Mouse (Mus musculus) MEL (cell line): ENCODE data around the gene Dnmt3l. TPM values are rescaled to one million over a fixed set of nuclear protein-coding genes. Genes with fewer than 3 reads are reported as not detected.

Experiments used
- DNase-seq: peaks from one replicate; pipeline ENCODE4 v3.0.0; 2011; ENCODE audit warnings: low read depth, low spot score
- H3K27ac ChIP-seq: 2 replicates; pipeline ENCODE4 v1.5.1; 2012; ENCODE audit warnings: low read depth, mild to moderate bottlenecking, control low read depth, low read length, moderate library complexity; ENCODE audit not compliant: control insufficient read depth
- H3K27me3 ChIP-seq, 2 experiments: fragments of 150-350 bp in 1 of 2; sonication (generic) in 1 of 2; 2 replicates each; pipeline ENCODE4 v1.6.1; 2012; ENCODE audit warnings: low read length in 2 of 2, mild to moderate bottlenecking in 2 of 2, improper control_type of control experiment in 1 of 2, moderate library complexity in 1 of 2; ENCODE audit not compliant: insufficient read depth in 2 of 2, control insufficient read depth in 1 of 2
- H3K36me3 ChIP-seq, 2 experiments: 2 replicates each; pipeline ENCODE4 v1.6.1; 2012 to 2014; ENCODE audit warnings: low read length in 2 of 2, improper control_type of control experiment in 1 of 2, inconsistent platforms in 1 of 2, mild to moderate bottlenecking in 1 of 2; ENCODE audit not compliant: insufficient read depth in 2 of 2, control insufficient read depth in 1 of 2
- H3K4me1 ChIP-seq, 2 experiments: fragments of 150-350 bp in 1 of 2; sonication (generic) in 1 of 2; 2 replicates each; pipeline ENCODE4 v1.6.1; 2012; ENCODE audit warnings: low read length in 2 of 2, improper control_type of control experiment in 1 of 2, mild to moderate bottlenecking in 1 of 2; ENCODE audit not compliant: insufficient read depth in 2 of 2, control insufficient read depth in 1 of 2
- H3K4me3 ChIP-seq, 2 experiments: fragments of 150-350 bp in 1 of 2; sonication (generic) in 1 of 2; 2 replicates each; pipeline ENCODE4 v1.5.1; 2012; ENCODE audit warnings: low read depth in 2 of 2, low read length in 2 of 2, mild to moderate bottlenecking in 2 of 2, moderate library complexity in 2 of 2, control low read depth in 1 of 2, improper control_type of control experiment in 1 of 2; ENCODE audit not compliant: control insufficient read depth in 1 of 2, insufficient read depth in 1 of 2
- H3K79me2 ChIP-seq: 2 replicates; pipeline ENCODE4 v1.6.1; 2012; ENCODE audit warnings: mild to moderate bottlenecking, low read length, moderate library complexity; ENCODE audit not compliant: control insufficient read depth, poor library complexity, insufficient read depth
- H3K9ac ChIP-seq: 2 replicates; pipeline ENCODE4 v1.6.1; 2012; ENCODE audit warnings: low read depth, mild to moderate bottlenecking, control low read depth, low read length, moderate library complexity; ENCODE audit not compliant: control insufficient read depth, poor library complexity, severe bottlenecking
- H3K9me3 ChIP-seq: fragments of 150-350 bp; sonication (generic); replicated peaks from 2 replicates; pipeline ENCODE4 v1.6.1; 2012; ENCODE audit warnings: mild to moderate bottlenecking, low read length, improper control_type of control experiment, moderate library complexity; ENCODE audit not compliant: insufficient read depth
- ELF1 ChIP-seq: IDR thresholded peaks from 2 replicates; pipeline ENCODE4 v1.6.1; 2014; ENCODE audit warnings: low read depth, mild to moderate bottlenecking, inconsistent platforms, low read length, improper control_type of control experiment, moderate library complexity
- GABPA ChIP-seq: IDR thresholded peaks from 2 replicates; pipeline ENCODE4 v1.6.1; 2012; ENCODE audit warnings: low read depth, mild to moderate bottlenecking, inconsistent platforms, low read length, improper control_type of control experiment, moderate library complexity
- GATA1 ChIP-seq: IDR thresholded peaks from 2 replicates; pipeline ENCODE4 v1.6.1; 2011; ENCODE audit warnings: low read depth, low read length, improper control_type of control experiment
- HCFC1 ChIP-seq: IDR thresholded peaks from 2 replicates; pipeline ENCODE4 v1.6.1; 2012; ENCODE audit warnings: low read depth, mild to moderate bottlenecking, inconsistent platforms, low read length, improper control_type of control experiment, moderate library complexity
- MAX ChIP-seq: IDR thresholded peaks from 2 replicates; pipeline ENCODE4 v1.6.1; 2011; ENCODE audit warnings: low read length, improper control_type of control experiment
- MEF2A ChIP-seq: IDR thresholded peaks from 2 replicates; pipeline ENCODE4 v1.6.1; 2014; ENCODE audit warnings: low read depth, mild to moderate bottlenecking, inconsistent platforms, low read length, improper control_type of control experiment; ENCODE audit not compliant: poor library complexity, insufficient replicate concordance, severe bottlenecking; ENCODE audit errors: extremely low read depth
- MXI1 ChIP-seq: IDR thresholded peaks from 2 replicates; pipeline ENCODE4 v1.6.1; 2011; ENCODE audit warnings: mild to moderate bottlenecking, low read depth, low read length, improper control_type of control experiment
- MYB ChIP-seq: IDR thresholded peaks from 2 replicates; pipeline ENCODE4 v1.6.1; 2011; ENCODE audit warnings: mild to moderate bottlenecking, low read depth, low read length, improper control_type of control experiment
- NELFE ChIP-seq: IDR thresholded peaks from 2 replicates; pipeline ENCODE4 v1.6.1; 2011; ENCODE audit warnings: low read depth, low read length, improper control_type of control experiment
- POLR2A ChIP-seq, 2 experiments: IDR thresholded peaks; 2 replicates each; pipeline ENCODE4 v1.6.1; 2011 to 2012; ENCODE audit warnings: low read length in 2 of 2, mild to moderate bottlenecking in 2 of 2, control low read depth in 1 of 2, improper control_type of control experiment in 1 of 2, low read depth in 1 of 2, moderate library complexity in 1 of 2; ENCODE audit not compliant: control insufficient read depth in 1 of 2, insufficient read depth in 1 of 2, poor library complexity in 1 of 2
- RAD21 ChIP-seq: IDR thresholded peaks from 2 replicates; pipeline ENCODE4 v1.6.1; 2011; ENCODE audit warnings: mild to moderate bottlenecking, low read depth, low read length, improper control_type of control experiment
- RCOR1 ChIP-seq: IDR thresholded peaks from 2 replicates; pipeline ENCODE4 v1.6.1; 2012; ENCODE audit warnings: low read depth, mild to moderate bottlenecking, inconsistent platforms, low read length, improper control_type of control experiment
- SMC3 ChIP-seq: IDR thresholded peaks from 2 replicates; pipeline ENCODE4 v1.6.1; 2011; ENCODE audit warnings: low read depth, low read length, improper control_type of control experiment
- TBP ChIP-seq: IDR thresholded peaks from 2 replicates; pipeline ENCODE4 v1.8.0; 2011; ENCODE audit warnings: low read depth, low read length, improper control_type of control experiment
- UBTF ChIP-seq: IDR thresholded peaks from 2 replicates; pipeline ENCODE4 v1.6.1; 2012; ENCODE audit warnings: low read depth, mild to moderate bottlenecking, inconsistent platforms, low read length, improper control_type of control experiment, moderate library complexity, borderline replicate concordance; ENCODE audit not compliant: insufficient read depth
- USF1 ChIP-seq: IDR thresholded peaks from 2 replicates; pipeline ENCODE4 v1.6.1; 2014; ENCODE audit warnings: low read depth, mild to moderate bottlenecking, inconsistent platforms, low read length, improper control_type of control experiment, moderate library complexity
- ZC3H11A ChIP-seq: IDR thresholded peaks from 2 replicates; pipeline ENCODE4 v1.6.1; 2012; ENCODE audit warnings: low read depth, mild to moderate bottlenecking, inconsistent platforms, low read length, improper control_type of control experiment
- ZKSCAN1 ChIP-seq: IDR thresholded peaks from 2 replicates; pipeline ENCODE4 v1.6.1; 2012; ENCODE audit warnings: low read depth, mild to moderate bottlenecking, inconsistent platforms, low read length, improper control_type of control experiment, moderate library complexity
- ZMIZ1 ChIP-seq: IDR thresholded peaks from 2 replicates; pipeline ENCODE4 v1.6.1; 2012; ENCODE audit warnings: low read depth, mild to moderate bottlenecking, inconsistent platforms, low read length, improper control_type of control experiment, moderate library complexity
- polyA plus RNA-seq, 2 experiments: library from polyadenylated mRNA; stranded (reverse) in 1 of 2; unstranded in 1 of 2; fragments of >175 nt in 1 of 2; fragments of >200 nt in 1 of 2; gene quantifications; 2 replicates each; pipeline versions ENCODE4 v1.2.1 to v1.2.4; 2012; ENCODE audit warnings: low replicate concordance in 2 of 2, low read depth in 1 of 2; ENCODE audit not compliant: insufficient read length in 2 of 2, insufficient read depth in 1 of 2, missing spikeins in 1 of 2
- total RNA-seq: library from RNA; depleted of rRNA; stranded (reverse); fragments of 300-350 nt; gene quantifications from 2 replicates; pipeline ENCODE4 v1.2.3, GENCODE M21; 2012

The Dnmt3l gene
- total and polyA plus RNA-seq, 3 experiments, result not detected

GRCm38 (mm10) chr10:78100989-78101780 is 59.4 kb downstream of the Dnmt3l start:
- no peak for DNase-seq
- no peaks in the 10 kb centered on the region for H3K79me2 ChIP-seq
- no peak overlapping the region for H3K9ac ChIP-seq
- H3K9me3 ChIP-seq, result no peaks in the 10 kb centered on the region
- H3K27ac ChIP-seq, result no peak overlapping the region
- TF ChIP-seq GABPA (no peak), TBP (no peak), ZMIZ1 (no peak), GATA1 (no peak), MYB (no peak), NELFE (no peak), SMC3 (no peak), UBTF (no peak), ZC3H11A (no peak), POLR2A (IDR thresholded peaks at IDR 0.05; ENCODE audit: control insufficient read depth in 1 of 2, insufficient read depth in 1 of 2, low read depth in 1 of 2, low read length in 2 of 2, poor library complexity in 1 of 2) (no peak), MAX (no peak), USF1 (no peak), ELF1 (no peak), MXI1 (no peak), RAD21 (no peak), MEF2A (no peak), HCFC1 (no peak), RCOR1 (no peak), ZKSCAN1 (no peak)
- no peaks in the 10 kb centered on the region for H3K4me1 ChIP-seq
- no peaks in the 10 kb centered on the region for H3K36me3 ChIP-seq
- no peak overlapping the region for H3K4me3 ChIP-seq
- H3K27me3 ChIP-seq, result no peaks in the 10 kb centered on the region; a peak in 1 of 4 replicates
